Comparison of ENCODE assay signal across 1 mouse cellular context in genomic region chr2:72978901-72979658, GRCm38 (mm10).
TF ChIP-seq lines count a peak whose summit lies in the region.

No protein-coding gene starts in this region.

TF ChIP-seq in CH12.LX, 34 proteins besides CTCF, POLR2A, EP300 and RAD21 (continued from another document):
- TF ChIP-seq ELF1 (IDR thresholded peaks at IDR 0.05; ENCODE audit: low read depth, low read length) (peak; percentile 52; the same call in 1 of the 2 replicates), MAX (IDR thresholded peaks at IDR 0.05; ENCODE audit: low read length) (no peak), ETS1 (conservative IDR thresholded peaks at IDR 0.05; ENCODE audit: low read depth, low read length) (no peak), IRF4 (IDR thresholded peaks at IDR 0.05; ENCODE audit: low read depth, low read length) (peak; percentile 34; the same call in 1 of the 2 replicates)
